Mouse (Mus musculus): ENCODE results near the gene Mier1. TPM values are rescaled to one million over a fixed set of nuclear protein-coding genes. Genes with fewer than 3 reads are reported as not detected.

Gene Mier1
- total RNA-seq (2021): 10 to 100 TPM; 50.7 to 51.3 TPM
- long read RNA-seq, full-length matches to known transcripts: 9 of 24 reads
- long read RNA-seq, partial matches to known transcripts: 1 of 24 reads
- long read RNA-seq, other reads (novel, unspliced or antisense): 14 of 24 reads

DNA sequence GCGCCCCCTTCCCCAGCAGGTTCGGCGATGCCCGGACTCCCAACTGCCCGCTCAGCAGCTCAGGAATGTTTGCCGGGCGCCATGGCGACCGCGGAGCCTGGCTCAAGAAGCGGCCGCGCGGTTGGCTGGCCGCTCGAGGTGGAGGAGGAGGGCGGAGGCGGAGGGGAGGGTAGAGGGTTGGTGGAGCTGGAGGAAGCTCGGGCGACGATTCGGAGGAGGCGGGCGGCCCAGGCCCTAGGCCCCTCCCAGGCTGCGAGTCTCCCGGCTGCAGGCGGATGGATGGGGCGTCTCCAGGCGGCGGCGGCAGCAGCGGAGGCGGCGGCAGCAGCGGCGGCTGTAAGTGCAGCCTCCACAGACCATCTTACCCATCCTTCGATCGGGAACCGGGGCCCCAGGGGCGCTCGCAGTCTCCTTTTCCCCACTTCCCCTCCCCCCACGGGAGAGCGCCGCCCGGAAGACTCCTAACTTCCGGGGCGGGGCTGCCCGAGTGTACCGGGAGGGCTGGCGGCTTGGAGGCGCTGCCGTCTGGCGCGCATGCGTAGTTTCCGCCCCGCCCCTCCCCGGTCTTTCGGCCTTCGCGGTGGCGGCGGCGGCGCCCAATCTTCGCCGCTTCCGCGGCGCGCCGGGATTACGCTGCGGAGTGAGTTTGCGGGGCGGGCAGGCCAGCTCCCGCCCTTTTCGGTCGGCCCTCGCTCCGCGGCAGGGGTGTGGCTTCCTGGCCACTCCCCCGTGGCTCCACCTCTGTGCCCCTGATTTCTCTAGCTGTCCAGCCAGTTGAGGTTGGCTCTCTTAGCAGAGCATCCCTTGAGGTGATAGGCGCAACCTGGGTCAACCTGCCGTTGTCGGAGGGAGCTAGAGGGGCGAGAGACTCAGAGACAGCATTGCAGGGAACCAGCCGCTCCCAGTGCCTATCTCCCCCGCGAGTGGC lies at the start of gene Mier1, which contains the start of gene Wdr78:
Gene Mier1 (plus strand): TSS at position 207 of the 928 bp plus-strand sequence.
Gene Wdr78 (minus strand): TSS at position 372 of the 928 bp plus-strand sequence.
- peak; percentile 95 to 96 for DNase-seq (ENCODE audit: low spot score in 2 of 2)

- no peak for DNase-seq (ENCODE audit: low spot score in 2 of 2)
Observed at GRCm38 (mm10) chr4:103064421-103064820, 49.8 kb upstream of the Mier1 start.

DNA sequence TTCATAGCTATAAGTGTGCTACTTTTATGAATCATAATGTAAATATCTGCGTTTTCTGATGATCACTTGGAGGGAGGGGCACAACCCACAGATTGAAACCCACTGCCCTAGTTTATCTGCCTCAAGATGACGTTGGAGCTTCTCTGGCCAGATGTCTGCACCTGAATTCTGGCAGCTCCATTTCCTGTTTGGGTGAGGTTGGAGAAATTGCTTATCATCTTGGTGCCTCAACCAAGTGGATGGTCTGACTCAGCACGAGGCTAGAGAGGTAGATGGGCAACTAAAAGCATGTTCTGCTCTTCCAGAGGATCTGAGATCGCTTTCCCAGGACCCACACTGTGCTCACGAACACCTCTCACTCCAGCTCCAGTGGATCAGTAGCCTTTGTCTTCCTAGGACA lies 49.2 kb upstream of the Mier1 start:
- DNase-seq (ENCODE audit: low spot score in 2 of 2): no peak

DNA sequence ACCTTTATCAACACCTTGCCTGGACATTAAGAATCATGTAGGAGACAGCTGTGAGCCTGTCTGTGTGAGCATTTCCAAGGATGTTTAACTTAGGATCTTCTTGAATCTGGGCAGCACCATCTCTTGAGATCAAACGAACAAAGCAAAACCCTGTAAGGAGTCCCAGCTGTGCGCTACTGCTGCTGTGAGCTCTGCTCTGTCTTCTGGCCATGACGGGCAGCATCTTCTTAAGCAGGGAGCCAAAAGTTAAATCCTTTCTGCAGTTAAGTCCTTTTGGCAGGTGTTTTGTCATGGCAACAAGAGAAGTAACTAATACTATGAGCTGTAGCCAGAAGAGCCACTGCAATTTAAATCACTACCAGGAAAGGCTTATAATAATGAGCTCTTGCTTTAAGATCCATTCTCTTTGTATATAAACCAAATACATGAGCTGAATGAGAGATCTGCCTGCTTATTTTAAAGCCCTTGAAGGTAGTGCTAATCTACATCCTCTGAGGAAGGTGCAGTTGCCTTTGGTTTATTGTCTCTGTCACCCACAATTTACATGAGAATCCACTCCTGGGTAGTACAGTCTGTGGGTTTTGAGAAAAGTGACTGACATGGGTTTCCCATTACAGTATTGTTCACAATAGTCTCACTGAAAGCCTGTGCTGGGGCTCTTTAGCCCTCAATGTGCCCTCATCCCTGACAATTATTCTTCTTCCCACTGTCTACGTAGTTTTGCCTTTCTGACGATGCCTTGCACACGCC lies 46.1 kb upstream of the Mier1 start:
- no peak for DNase-seq (ENCODE audit: low spot score in 2 of 2)

DNA sequence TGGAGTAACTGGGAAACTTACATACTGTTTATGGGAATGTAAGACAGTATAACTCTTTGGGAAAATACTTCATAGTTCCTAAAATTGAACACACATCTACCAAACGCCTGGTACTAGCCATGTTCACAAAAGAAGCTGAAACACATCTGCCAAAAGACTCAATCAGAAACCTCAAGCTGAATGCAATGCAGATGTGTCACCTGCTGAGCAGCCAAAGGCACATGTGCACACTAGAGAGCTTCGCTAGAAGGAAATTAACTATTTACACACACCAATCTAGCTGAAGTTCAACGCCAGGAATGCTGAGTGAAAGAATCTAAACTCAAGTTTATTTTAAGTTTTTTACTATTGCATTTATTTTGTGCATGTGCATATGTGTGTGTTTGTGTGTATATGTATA lies 43.6 kb upstream of the Mier1 start:
- no peak for DNase-seq (ENCODE audit: low spot score in 2 of 2)

DNA sequence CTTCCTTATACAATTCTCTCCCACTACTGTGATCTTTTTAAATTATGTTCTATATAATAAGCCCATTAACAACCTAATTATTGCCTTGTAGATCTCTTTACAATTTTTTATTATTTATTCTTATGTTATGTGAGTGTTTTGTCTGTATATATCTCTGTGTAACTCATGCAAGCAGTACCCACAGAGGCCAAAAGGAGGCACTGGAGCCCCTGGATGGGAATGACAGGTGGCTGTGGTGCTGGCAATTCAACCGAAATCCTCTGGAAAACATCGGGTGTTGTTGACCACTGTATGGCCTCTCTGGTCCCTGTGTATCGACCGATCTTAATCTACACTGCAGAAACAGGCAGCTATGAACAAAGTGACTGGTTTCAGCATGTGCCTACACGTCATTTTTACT lies 29.0 kb upstream of the Mier1 start:
- no peak for DNase-seq (ENCODE audit: low spot score in 2 of 2)

GRCm38 (mm10) chr4:103095921-103096320 lies 18.3 kb upstream of the Mier1 start:
- DNase-seq (ENCODE audit: low spot score in 2 of 2): no peak

GRCm38 (mm10) chr4:103098532-103098931 lies 15.7 kb upstream of the Mier1 start:
- DNase-seq (ENCODE audit: low spot score in 2 of 2): no peak

- no peak for DNase-seq (ENCODE audit: low spot score in 2 of 2)
Observed at GRCm38 (mm10) chr4:103112651-103113050, 1.5 kb upstream of the Mier1 start.

- no peak for DNase-seq (ENCODE audit: low spot score in 2 of 2)
Observed at GRCm38 (mm10) chr4:103113402-103113801, 788 bp upstream of the Mier1 start.

- DNase-seq (ENCODE audit: low spot score in 2 of 2): no peak
Observed at GRCm38 (mm10) chr4:103118888-103119228, 4.7 kb downstream of the Mier1 start.

GRCm38 (mm10) chr4:103119229-103120027 lies 5.2 kb downstream of the Mier1 start:
- DNase-seq (ENCODE audit: low spot score in 2 of 2): peak; percentile 64 to 73

DNA sequence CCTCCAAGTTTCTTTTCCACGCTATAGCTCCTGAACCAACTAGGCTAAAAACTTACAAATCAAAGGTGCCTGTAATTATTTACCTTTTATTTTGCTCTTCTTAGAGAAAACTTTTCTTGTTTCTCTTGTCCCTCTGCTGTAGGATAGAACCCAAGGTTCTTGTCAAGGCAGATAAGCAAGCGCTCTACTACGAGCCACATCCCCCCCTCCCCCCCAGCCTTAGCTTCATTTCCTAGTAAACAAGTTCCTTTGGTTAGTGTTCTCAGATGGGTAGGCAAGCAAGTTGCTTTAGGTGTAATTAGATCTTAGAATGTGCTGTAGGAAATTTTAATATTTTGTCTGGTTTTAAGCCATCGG lies 5.8 kb downstream of the Mier1 start:
- DNase-seq (ENCODE audit: low spot score in 2 of 2): no peak

- no peak for DNase-seq (ENCODE audit: low spot score in 2 of 2)
Observed at GRCm38 (mm10) chr4:103120395-103120794, 6.2 kb downstream of the Mier1 start.

DNA sequence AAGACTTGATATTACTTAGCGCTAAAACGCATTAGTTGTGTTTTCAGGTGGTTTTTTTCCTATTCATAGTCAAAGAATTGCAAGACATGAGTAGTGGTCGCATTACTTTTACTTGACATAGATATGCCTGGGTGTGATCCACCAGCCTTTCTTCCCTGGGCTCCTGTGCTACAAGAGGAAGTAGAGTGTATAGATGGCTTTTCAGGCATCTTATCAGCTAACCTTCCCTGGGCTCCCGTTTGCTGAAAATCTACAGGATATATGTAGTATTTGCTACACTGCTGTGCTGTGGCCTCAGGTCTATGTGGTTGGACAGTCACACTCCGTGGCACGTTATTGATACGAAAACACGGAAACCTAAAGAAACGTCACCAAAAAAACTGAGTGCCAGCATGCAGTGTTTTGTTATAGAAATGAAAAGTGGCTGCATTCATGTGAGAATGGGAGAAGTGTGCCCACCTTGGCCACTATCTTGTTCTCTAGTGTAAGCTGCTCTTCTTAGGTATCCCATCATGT lies 6.7 kb downstream of the Mier1 start:
- DNase-seq (ENCODE audit: low spot score in 2 of 2): no peak

- no peak for DNase-seq (ENCODE audit: low spot score in 2 of 2)
Observed at GRCm38 (mm10) chr4:103123086-103123485, 8.9 kb downstream of the Mier1 start.

- no peak for DNase-seq (ENCODE audit: low spot score in 2 of 2)
Observed at GRCm38 (mm10) chr4:103123606-103124005, 9.4 kb downstream of the Mier1 start.

DNA sequence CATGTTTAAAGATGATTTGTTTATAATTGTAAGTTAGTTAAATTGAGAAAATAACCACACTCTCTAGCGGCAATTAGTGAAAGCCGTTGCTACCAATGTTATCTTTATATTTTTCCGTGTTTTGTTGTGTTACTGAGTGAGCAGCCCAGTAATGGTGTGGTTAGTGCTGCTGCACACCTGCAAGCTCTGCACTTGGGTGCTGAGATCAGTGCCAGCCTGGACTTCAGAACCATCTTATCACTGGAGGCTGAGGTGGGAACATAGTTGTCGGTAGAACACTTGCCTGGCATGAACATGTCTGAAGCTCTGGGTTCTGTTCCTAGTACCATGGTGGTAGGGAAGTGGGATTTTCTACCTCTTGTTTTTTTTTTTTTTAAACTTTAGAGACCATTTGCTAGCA lies 12.3 kb downstream of the Mier1 start:
- DNase-seq (ENCODE audit: low spot score in 2 of 2): no peak

GRCm38 (mm10) chr4:103136946-103137345 lies 22.8 kb downstream of the Mier1 start:
- DNase-seq (ENCODE audit: low spot score in 2 of 2): no peak

GRCm38 (mm10) chr4:103146339-103146738 lies 32.1 kb downstream of the Mier1 start:
- DNase-seq (ENCODE audit: low spot score in 2 of 2): peak; percentile 66 to 91

GRCm38 (mm10) chr4:103151946-103152345 lies 37.8 kb downstream of the Mier1 start:
- no peak for DNase-seq (ENCODE audit: low spot score in 2 of 2)
